ENCODE assay signal across 26 mouse cellular contexts in the genomic region with DNA sequence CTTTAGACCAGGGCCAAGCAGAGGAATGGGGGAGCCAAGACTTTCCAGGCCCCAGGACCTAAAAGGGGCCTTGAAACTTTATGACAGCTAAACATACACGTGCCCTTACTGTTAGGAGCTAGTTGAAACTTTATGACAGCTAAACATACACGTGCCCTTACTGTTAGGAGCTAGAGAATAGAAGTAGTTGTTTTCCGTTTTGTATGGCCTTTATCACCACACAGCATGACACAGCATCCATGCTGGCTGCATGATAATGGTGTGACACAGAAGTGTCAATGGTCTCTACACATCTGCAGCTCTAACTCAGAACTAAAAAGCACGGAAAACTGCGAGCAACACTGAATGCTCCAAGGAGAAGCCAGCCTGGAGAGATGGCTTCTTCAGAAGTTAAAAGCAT.
"Had no signal": no experiment of that assay in that cellular context is flagged by ENCODE, and none has a peak within 500 bp of the region (broad histone marks: within the 10 kb centered on the region; RNA-seq: fewer than 3 reads in every experiment).

No protein-coding gene starts in this region.

- H3K27me3 ChIP-seq: hindbrain, embryonic 12.5 days; intestine, embryonic 15.5 days; kidney, embryonic 15.5 days; limb, embryonic 13.5 days; limb, embryonic 15.5 days; liver, embryonic 15.5 days had no signal

- H3K4me2 ChIP-seq: heart, embryonic 11.5 days; hindbrain, embryonic 12.5 days; hindbrain, embryonic 14.5 days; intestine, embryonic 15.5 days; kidney, embryonic 15.5 days; limb, embryonic 13.5 days; limb, embryonic 15.5 days; liver, embryonic 15.5 days had no signal

- ATAC-seq: hindbrain, embryonic 16.5 days; inflammation-experienced regulatory T-cells, adult 6 months; intestine, embryonic 15.5 days; intestine, postnatal 0 days had no signal

- H3K9ac ChIP-seq: hindbrain, embryonic 12.5 days; hindbrain, embryonic 14.5 days; intestine, embryonic 15.5 days; kidney, embryonic 15.5 days; limb, embryonic 13.5 days; limb, embryonic 15.5 days; liver, embryonic 15.5 days had no signal

- H3K9me3 ChIP-seq: hindbrain, embryonic 10.5 days; hindbrain, embryonic 12.5 days; intestine, embryonic 15.5 days; kidney, embryonic 15.5 days; limb, embryonic 13.5 days; limb, embryonic 15.5 days; liver, embryonic 15.5 days had no signal

- H3K4me3 ChIP-seq: gastrocnemius, adult 2 months; hindbrain, embryonic 10.5 days; hindbrain, embryonic 12.5 days; intestine, embryonic 15.5 days; kidney, embryonic 15.5 days; limb, embryonic 13.5 days; limb, embryonic 15.5 days; liver, embryonic 15.5 days had no signal

- DNase-seq: gastrocnemius, adult 2 months; gastrocnemius, postnatal 10 days; gastrocnemius, postnatal 25 days; heart, adult 18-20 months; heart, postnatal 10 days; heart, postnatal 4 days; kidney, adult 18-20 months; kidney, adult 9 months; kidney, postnatal 14 days; kidney, postnatal 36 days; layer of hippocampus, adult 9-11 months; layer of hippocampus, postnatal 36 days; left cerebral cortex, postnatal 4 days had no signal

- H3K27ac ChIP-seq: gastrocnemius, adult 2 months; hindbrain, embryonic 10.5 days; hindbrain, embryonic 12.5 days; hindbrain, embryonic 14.5 days; intestine, embryonic 15.5 days; kidney, embryonic 15.5 days; kidney, postnatal 0 days; limb, embryonic 13.5 days; limb, embryonic 15.5 days; liver, embryonic 15.5 days had no signal

- H3K36me3 ChIP-seq: intestine, embryonic 15.5 days; kidney, embryonic 15.5 days; limb, embryonic 13.5 days; limb, embryonic 15.5 days; liver, embryonic 15.5 days had no signal

- H3K4me1 ChIP-seq: hindbrain, embryonic 12.5 days; intestine, embryonic 15.5 days; kidney, embryonic 15.5 days; limb, embryonic 13.5 days; liver, embryonic 15.5 days had no signal
